Mouse (Mus musculus): ENCODE measurements around the gene Fut7. TPM values are rescaled to one million over a fixed set of nuclear protein-coding genes. Genes with fewer than 3 reads are reported as not detected.
"Not testable (repeated sequence)": the region's sequence is repeated elsewhere in the genome, so short reads cannot be mapped to it uniquely, and the experiment has no call there.

Gene Fut7
- polyA plus RNA-seq, 1 experiment from 2014 or later: not detected

DNA sequence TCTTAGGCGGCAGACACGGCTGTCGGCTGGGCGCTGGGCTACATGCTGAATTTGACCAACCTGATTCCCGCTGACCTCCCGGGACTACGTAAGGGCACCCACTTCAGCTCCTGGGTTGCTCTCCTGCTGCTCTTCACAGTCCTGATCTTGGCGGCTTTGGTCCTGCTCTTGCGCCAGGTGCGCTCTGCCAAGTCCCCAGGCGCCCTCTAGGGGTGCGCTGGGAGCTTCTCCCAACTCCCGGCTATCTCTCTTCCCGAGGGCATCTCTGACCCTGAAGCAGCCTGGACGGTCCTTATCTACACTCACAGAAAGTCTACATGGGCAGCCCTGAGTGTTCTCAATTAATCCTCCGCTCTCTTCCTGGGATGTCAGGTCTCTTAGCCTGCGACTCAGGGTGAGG is 22.3 kb upstream of the Fut7 start:
- H3K36me3 ChIP-seq (replicated peaks): no peaks in the 10 kb centered on the region; the same call in 1 of the 2 replicates
- H3K4me1 ChIP-seq: peaks cover 41% of the 10 kb centered on the region
- no peak for DNase-seq (ENCODE audit: extremely low spot score, low spot score)
- peaks cover 90% of the 10 kb centered on the region for H3K27me3 ChIP-seq (ENCODE audit: poor library complexity, severe bottlenecking)
- 3% methylated on average over 17 of the region's 17 CpGs for WGBS
- peak overlapping the region; percentile 35 for H3K4me3 ChIP-seq
- H3K27ac ChIP-seq: no peak overlapping the region
- H3K9me3 ChIP-seq: no peaks in the 10 kb centered on the region

DNA sequence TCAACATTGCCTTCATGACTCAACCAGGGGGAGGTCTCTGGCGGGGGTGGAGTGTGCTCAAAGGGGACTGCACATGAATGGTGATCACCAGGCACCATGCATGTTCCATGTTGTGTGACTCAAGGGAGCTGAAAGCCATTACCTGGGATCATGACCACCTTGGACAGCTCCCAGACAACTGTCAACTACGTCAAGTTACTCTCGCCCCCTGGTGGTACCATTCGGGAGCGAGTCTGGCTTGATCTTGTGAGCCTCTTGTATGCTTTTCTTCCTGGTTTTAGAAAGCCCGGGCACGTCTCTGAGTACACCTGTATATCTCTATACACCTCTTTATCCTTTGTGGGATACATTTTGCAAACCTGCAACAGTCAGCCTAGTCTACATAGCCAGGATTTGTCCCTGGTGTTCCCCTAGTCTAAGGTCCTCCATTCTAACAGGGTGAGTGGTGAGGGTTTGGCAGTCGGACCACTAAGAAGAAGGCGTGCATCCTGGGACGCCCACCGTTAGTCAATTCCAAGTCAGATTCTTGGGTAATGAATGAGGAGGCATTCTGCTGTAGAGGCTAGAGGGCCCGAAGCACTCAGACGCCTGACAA is 20.6 kb upstream of the Fut7 start:
- peaks cover 5% of the 10 kb centered on the region for H3K36me3 ChIP-seq (replicated peaks)
- under 1% methylated on average over 13 of the region's 13 CpGs for WGBS
- peak; percentile 82 for DNase-seq (ENCODE audit: extremely low spot score, low spot score)
- H3K4me1 ChIP-seq: peaks cover 32% of the 10 kb centered on the region
- H3K27ac ChIP-seq: peak overlapping the region; percentile 88
- H3K9me3 ChIP-seq: no peaks in the 10 kb centered on the region
- H3K27me3 ChIP-seq (ENCODE audit: poor library complexity, severe bottlenecking): peaks cover 73% of the 10 kb centered on the region
- peak overlapping the region; percentile 88 for H3K4me3 ChIP-seq

- H3K9me3 ChIP-seq: no peaks in the 10 kb centered on the region
- peaks cover 32% of the 10 kb centered on the region for H3K4me1 ChIP-seq
- peaks cover 11% of the 10 kb centered on the region for H3K36me3 ChIP-seq (replicated peaks)
- DNase-seq (ENCODE audit: extremely low spot score, low spot score): peak; percentile 70
- H3K27ac ChIP-seq: peak overlapping the region; percentile 88
- peaks cover 67% of the 10 kb centered on the region for H3K27me3 ChIP-seq (ENCODE audit: poor library complexity, severe bottlenecking)
- peak overlapping the region; percentile 88 for H3K4me3 ChIP-seq
- WGBS: 1% methylated on average over 54 of the region's 54 CpGs
Measured at GRCm38 (mm10) chr2:25402972-25403601, 20.0 kb upstream of the Fut7 start.

DNA sequence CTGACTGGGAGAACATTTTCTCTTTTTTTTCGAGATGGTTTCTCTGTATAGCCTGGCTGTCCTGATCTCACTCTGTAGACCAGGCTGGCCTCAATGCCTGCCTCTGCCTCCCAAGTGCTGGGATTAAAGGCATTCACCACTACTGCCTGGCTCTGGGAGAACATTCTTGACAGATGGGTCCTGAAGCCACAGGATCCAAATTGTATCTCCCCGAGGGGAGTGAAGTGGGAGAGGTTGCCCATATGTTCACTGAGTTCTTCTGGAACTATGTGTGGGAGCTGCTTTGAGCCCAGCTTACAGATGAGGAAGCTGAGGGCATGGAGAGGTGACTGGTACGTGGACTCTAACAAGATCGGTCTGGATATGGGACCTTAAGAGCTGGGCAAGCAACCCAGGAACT is 19.1 kb upstream of the Fut7 start:
- DNase-seq (ENCODE audit: extremely low spot score, low spot score): no peak
- H3K4me3 ChIP-seq: peak overlapping the region; percentile 88
- WGBS: 87% methylated on average over 4 of the region's 4 CpGs
- H3K9me3 ChIP-seq: no peaks in the 10 kb centered on the region
- H3K27ac ChIP-seq: no peak overlapping the region
- H3K27me3 ChIP-seq (ENCODE audit: poor library complexity, severe bottlenecking): peaks cover 58% of the 10 kb centered on the region
- H3K4me1 ChIP-seq: peaks cover 32% of the 10 kb centered on the region
- peaks cover 17% of the 10 kb centered on the region for H3K36me3 ChIP-seq (replicated peaks)

DNA sequence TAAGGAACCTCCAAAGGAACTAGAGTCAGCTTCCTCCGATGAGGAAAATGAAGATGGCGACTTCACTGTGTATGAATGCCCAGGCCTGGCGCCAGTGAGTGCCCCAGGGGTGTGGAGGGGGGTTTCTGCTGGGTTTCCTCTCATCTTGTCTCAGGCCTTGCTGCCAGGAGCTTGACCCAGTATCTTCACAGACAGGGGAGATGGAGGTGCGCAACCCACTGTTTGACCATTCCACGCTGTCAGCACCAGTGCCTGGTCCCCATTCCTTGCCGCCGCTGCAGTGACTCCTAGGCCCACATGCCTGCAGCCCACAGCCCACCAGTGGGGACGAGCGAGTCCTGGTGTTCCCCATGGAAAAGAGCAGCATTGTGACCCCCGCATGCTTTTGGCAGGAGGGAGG is 14.2 kb upstream of the Fut7 start:
- Histone ChIP-seq H3K27me3 (ENCODE audit: poor library complexity, severe bottlenecking) (peaks cover 10% of the 10 kb centered on the region), H3K4me1 (peaks cover 9% of the 10 kb centered on the region), H3K36me3 (replicated peaks) (peaks cover 22% of the 10 kb centered on the region), H3K27ac (no peak overlapping the region), H3K9me3 (no peaks in the 10 kb centered on the region), H3K4me3 (no peak overlapping the region)
- 90% methylated on average over 10 of the region's 10 CpGs for WGBS
- no peak for DNase-seq (ENCODE audit: extremely low spot score, low spot score)

DNA sequence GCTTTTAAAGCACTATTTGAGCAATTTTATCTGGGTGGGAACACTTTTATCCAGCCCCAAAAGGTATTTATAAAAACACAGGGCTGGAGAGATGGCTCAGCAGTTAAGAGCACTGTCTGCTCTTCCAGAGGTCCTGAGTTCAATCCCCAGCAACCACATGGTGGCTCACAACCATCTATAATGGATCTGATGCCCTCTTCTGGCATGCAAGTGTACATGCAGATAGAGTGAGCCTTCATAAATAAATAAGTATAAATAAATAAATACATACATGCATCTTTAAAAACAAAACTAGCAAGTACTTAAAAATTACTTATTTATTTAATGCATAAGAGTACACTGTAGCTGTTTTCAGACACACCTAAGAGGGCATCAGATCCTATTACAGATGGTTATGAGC is 9.6 kb upstream of the Fut7 start:
- H3K36me3 ChIP-seq (replicated peaks): peaks cover 11% of the 10 kb centered on the region
- not testable (repeated sequence) for H3K4me3 ChIP-seq, H3K4me1 ChIP-seq

GRCm38 (mm10) chr2:25417426-25417825 is 5.6 kb upstream of the Fut7 start:
- H3K27ac ChIP-seq: no peak overlapping the region
- no peak for DNase-seq (ENCODE audit: extremely low spot score, low spot score)
- peaks cover 13% of the 10 kb centered on the region; the same call in 1 of the 2 replicates for H3K4me1 ChIP-seq
- no peaks in the 10 kb centered on the region for H3K36me3 ChIP-seq (replicated peaks)
- no peaks in the 10 kb centered on the region for H3K9me3 ChIP-seq
- no peak overlapping the region for H3K4me3 ChIP-seq
- WGBS: 16% methylated on average over 3 of the region's 3 CpGs
- peaks cover 3% of the 10 kb centered on the region; the same call in 1 of the 2 replicates for H3K27me3 ChIP-seq (ENCODE audit: poor library complexity, severe bottlenecking)

More for the DNA sequence above, 9.6 kb upstream of the Fut7 start:
- not testable (repeated sequence) for H3K27me3 ChIP-seq (ENCODE audit: poor library complexity, severe bottlenecking); H3K9me3 ChIP-seq; DNase-seq (ENCODE audit: extremely low spot score, low spot score); H3K27ac ChIP-seq

DNA sequence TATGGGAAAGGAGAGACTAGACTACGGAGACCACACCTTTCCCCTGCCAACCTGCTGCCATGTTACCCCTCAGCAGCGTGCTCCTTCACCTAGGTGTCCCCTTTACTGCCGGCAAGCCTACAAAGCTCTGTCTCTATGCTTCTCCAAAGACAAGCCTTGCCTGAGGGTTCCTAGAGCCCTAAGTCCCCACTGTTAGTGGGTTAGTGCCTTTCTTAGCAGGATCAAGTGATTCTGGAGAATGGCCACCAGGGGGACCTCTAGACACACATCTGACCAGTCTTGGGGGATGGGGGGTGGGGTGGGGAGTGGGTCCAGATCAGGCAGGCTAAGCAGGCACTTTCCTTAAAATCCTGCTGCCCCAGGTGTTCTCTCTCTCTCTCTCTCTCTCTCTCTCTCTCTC is 1.2 kb upstream of the Fut7 start:
- 20% methylated on average over 3 of the region's 3 CpGs for WGBS
- peak; percentile 64 for DNase-seq (ENCODE audit: extremely low spot score, low spot score)
- Histone ChIP-seq H3K36me3 (replicated peaks) (no peaks in the 10 kb centered on the region), H3K4me1 (peaks cover 21% of the 10 kb centered on the region), H3K27ac (no peak overlapping the region), H3K27me3 (ENCODE audit: poor library complexity, severe bottlenecking) (peaks cover 46% of the 10 kb centered on the region), H3K9me3 (no peaks in the 10 kb centered on the region), H3K4me3 (no peak overlapping the region)

GRCm38 (mm10) chr2:25423626-25424025 is 559 bp downstream of the Fut7 start:
- 89% methylated on average over 1 of the region's 1 CpGs for WGBS
- DNase-seq (ENCODE audit: extremely low spot score, low spot score): no peak

DNA sequence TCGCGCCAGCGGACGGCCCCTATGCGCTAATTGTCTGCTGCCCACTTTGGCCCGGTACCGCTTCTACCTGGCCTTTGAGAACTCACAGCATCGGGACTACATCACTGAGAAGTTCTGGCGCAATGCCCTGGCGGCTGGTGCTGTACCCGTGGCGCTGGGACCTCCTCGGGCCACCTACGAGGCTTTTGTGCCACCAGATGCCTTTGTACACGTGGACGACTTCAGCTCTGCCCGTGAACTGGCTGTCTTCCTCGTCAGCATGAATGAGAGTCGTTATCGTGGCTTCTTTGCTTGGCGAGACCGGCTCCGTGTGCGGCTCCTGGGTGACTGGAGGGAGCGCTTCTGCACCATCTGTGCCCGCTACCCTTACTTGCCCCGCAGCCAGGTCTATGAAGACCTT is 2.4 kb downstream of the Fut7 start:
- no peak for DNase-seq (ENCODE audit: extremely low spot score, low spot score)
- Histone ChIP-seq H3K9me3 (no peaks in the 10 kb centered on the region), H3K27me3 (ENCODE audit: poor library complexity, severe bottlenecking) (peaks cover 63% of the 10 kb centered on the region)

More at GRCm38 (mm10) chr2:25423626-25424025, 559 bp downstream of the Fut7 start:
- H3K4me1 ChIP-seq: peaks cover 20% of the 10 kb centered on the region
- H3K27ac ChIP-seq: no peak overlapping the region
- H3K9me3 ChIP-seq: no peaks in the 10 kb centered on the region
- no peaks in the 10 kb centered on the region for H3K36me3 ChIP-seq (replicated peaks)
- peaks cover 46% of the 10 kb centered on the region for H3K27me3 ChIP-seq (ENCODE audit: poor library complexity, severe bottlenecking)
- H3K4me3 ChIP-seq: no peak overlapping the region

GRCm38 (mm10) chr2:25426721-25427191 is 3.7 kb downstream of the Fut7 start:
- 27% methylated on average over 5 of the region's 5 CpGs for WGBS
- H3K27me3 ChIP-seq (ENCODE audit: poor library complexity, severe bottlenecking): peaks cover 70% of the 10 kb centered on the region
- H3K4me3 ChIP-seq: no peak overlapping the region
- DNase-seq (ENCODE audit: extremely low spot score, low spot score): peak; percentile 82
- no peaks in the 10 kb centered on the region for H3K9me3 ChIP-seq
- H3K36me3 ChIP-seq (replicated peaks): no peaks in the 10 kb centered on the region
- peaks cover 50% of the 10 kb centered on the region for H3K4me1 ChIP-seq
- H3K27ac ChIP-seq: no peak overlapping the region

More for the DNA sequence above, 2.4 kb downstream of the Fut7 start:
- WGBS: 47% methylated on average over 27 of the region's 27 CpGs
- H3K4me1 ChIP-seq: peaks cover 38% of the 10 kb centered on the region
- no peak overlapping the region for H3K27ac ChIP-seq
- no peak overlapping the region for H3K4me3 ChIP-seq
- no peaks in the 10 kb centered on the region for H3K36me3 ChIP-seq (replicated peaks)

DNA sequence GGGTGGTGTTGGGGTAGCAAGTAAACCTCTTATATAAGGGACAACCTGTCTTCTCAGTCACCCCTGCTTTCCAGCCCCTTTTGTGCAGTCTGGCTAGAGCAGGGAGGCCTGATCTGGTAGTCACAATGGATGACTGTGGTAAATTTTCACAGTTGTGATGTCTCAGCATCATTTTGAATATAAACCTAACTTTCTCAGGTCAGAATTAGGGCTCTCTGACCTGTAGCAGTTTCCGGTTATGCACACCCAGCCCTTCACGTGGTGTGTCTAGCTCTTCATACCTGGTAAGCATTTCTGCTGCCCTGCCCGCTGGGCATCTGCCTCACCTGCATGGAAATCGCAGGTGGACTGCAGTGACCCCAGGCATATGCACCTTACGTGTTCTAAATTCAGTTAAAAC is 4.2 kb downstream of the Fut7 start:
- peaks cover 50% of the 10 kb centered on the region for H3K4me1 ChIP-seq
- no peak overlapping the region for H3K27ac ChIP-seq
- H3K4me3 ChIP-seq: no peak overlapping the region
- 92% methylated on average over 5 of the region's 5 CpGs for WGBS
- no peaks in the 10 kb centered on the region for H3K9me3 ChIP-seq
- H3K36me3 ChIP-seq (replicated peaks): no peaks in the 10 kb centered on the region
- H3K27me3 ChIP-seq (ENCODE audit: poor library complexity, severe bottlenecking): peaks cover 69% of the 10 kb centered on the region
- no peak for DNase-seq (ENCODE audit: extremely low spot score, low spot score)

DNA sequence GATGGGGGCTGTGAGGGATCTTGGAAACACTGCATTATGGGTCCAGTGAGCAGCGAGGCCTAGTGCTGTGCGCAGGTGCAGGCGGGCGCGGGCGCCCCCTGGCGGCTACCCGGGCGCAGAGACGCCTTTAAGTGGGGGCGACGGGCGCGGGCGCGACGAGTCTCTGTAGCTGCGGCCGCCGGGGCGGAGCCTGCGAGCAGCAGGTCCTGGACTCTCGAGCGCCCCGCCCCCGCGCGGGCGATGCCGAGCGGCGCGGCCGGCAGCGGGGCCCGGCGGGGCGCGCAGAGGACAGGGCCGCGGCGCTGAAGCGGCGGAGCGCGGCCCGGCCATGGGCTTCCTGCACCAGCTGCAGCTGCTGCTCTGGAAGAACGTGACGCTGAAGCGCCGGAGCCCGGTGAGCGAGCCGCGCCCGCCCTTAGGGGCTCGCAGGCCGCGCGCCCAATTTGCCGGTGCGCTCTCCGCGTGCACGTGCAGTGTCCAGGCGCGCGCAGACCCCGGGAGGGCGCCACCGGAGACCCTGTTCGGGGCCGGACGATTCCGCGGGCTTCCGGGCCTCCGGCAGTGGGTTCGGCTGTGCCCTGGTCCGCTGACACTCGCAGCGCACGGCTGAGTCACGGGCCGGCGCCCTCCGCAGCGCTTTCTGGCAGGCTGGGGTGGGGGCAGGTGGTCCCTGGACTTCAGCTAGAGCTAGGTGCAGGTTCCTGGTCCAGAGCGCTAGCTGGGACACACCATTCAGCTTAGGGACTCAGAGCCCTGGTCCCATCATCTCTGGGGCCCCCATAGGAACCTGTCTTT is 5.6 kb downstream of the Fut7 start, which contains the start of gene Abca2:
Gene Abca2 (plus strand): TSS at position 262 of the 795 bp plus-strand sequence.
- peak within 1 kb of the TSS; percentile 92 for H3K27ac ChIP-seq
- H3K4me3 ChIP-seq: peak within 1 kb of the TSS; percentile 83
- no peaks in the 10 kb centered on the region for H3K9me3 ChIP-seq
- no peaks in the 10 kb centered on the region; the same call in 1 of the 2 replicates for H3K36me3 ChIP-seq (replicated peaks)
- WGBS: under 1% methylated on average over 89 of the region's 89 CpGs
- H3K4me1 ChIP-seq: peaks cover 47% of the 10 kb centered on the region
- peak; percentile 91 for DNase-seq (ENCODE audit: extremely low spot score, low spot score)
- H3K27me3 ChIP-seq (ENCODE audit: poor library complexity, severe bottlenecking): peaks cover 55% of the 10 kb centered on the region
